Mouse (Mus musculus) lung, embryonic 14.5 days (tissue): ENCODE data around the gene Ttf2. TPM values are rescaled to one million over a fixed set of nuclear protein-coding genes. Genes with fewer than 3 reads are reported as not detected.

Experiments used
- ATAC-seq: fragments of 200-750 bp; cut with Nextera tagmentation; 2 replicates; pipeline ENCODE4 v1.8.0; 2017; ENCODE audit warnings: mild to moderate bottlenecking, moderate TSS enrichment, moderate library complexity; ENCODE audit not compliant: insufficient read depth
- DNase-seq: peaks from one replicate; pipeline ENCODE4 v3.0.0-alpha.2; 2015
- H3K27ac ChIP-seq: fragments of 300-500 bp; sonication (generic); 2 replicates; pipeline ENCODE4 v1.5.1; 2014; ENCODE audit warnings: low read depth, mild to moderate bottlenecking, moderate library complexity
- H3K27me3 ChIP-seq: fragments of 300-500 bp; sonication (generic); 2 replicates; pipeline ENCODE4 v1.6.1; 2014; ENCODE audit warnings: low read length, control low read depth; ENCODE audit not compliant: insufficient read depth
- H3K36me3 ChIP-seq: fragments of 300-500 bp; sonication (generic); 2 replicates; pipeline ENCODE4 v1.6.1; 2014; ENCODE audit warnings: control low read depth; ENCODE audit not compliant: insufficient read depth
- H3K4me1 ChIP-seq: fragments of 300-500 bp; sonication (generic); 2 replicates; pipeline ENCODE4 v1.6.1; 2014; ENCODE audit warnings: antibody characterized with exemption, control low read depth; ENCODE audit not compliant: insufficient read depth
- H3K4me2 ChIP-seq: fragments of 300-500 bp; sonication (generic); 2 replicates; pipeline ENCODE4 v1.6.1; 2014; ENCODE audit warnings: mild to moderate bottlenecking
- H3K4me3 ChIP-seq: fragments of 300-500 bp; sonication (generic); 2 replicates; pipeline ENCODE4 v1.5.1; 2014; ENCODE audit warnings: low read depth, low read length
- H3K9ac ChIP-seq: fragments of 300-500 bp; sonication (generic); 2 replicates; pipeline ENCODE4 v1.6.1; 2014
- H3K9me3 ChIP-seq: fragments of 300-500 bp; sonication (generic); 2 replicates; pipeline ENCODE4 v1.6.1; 2016; ENCODE audit warnings: low read depth, low read length, control low read depth
- CTCF ChIP-seq: IDR thresholded peaks from 2 replicates; pipeline ENCODE4 v1.5.1; 2016; ENCODE audit warnings: antibody characterized with exemption, low read depth
- WGBS: fragments of 180-500 bp; shearing (Covaris S2); extraction: QIAGEN DNeasy Blood & Tissue Kit; methylation state at CpG from one replicate; pipeline ENCODE4 v1.1.7; 2014; 5-methylcytosine and 5-hydroxymethylcytosine counted together
- polyA plus RNA-seq: library from polyadenylated mRNA; unstranded; fragments of >200 nt; fragmentation: Nextera tagmentation; extraction: Ambion mirVana; gene quantifications from 2 replicates; pipeline ENCODE4 v1.2.1, GENCODE M21; 2014

The Ttf2 gene
- polyA plus RNA-seq, 1 experiment from 2014 or later: 27.7 TPM

GRCm38 (mm10) chr3:100947286-100947685 is 22.2 kb downstream of the Ttf2 start:
- Histone ChIP-seq H3K4me1 (no peaks in the 10 kb centered on the region), H3K27me3 (no peaks in the 10 kb centered on the region), H3K36me3 (peaks cover 96% of the 10 kb centered on the region), H3K9ac (no peak overlapping the region), H3K9me3 (no peaks in the 10 kb centered on the region), H3K27ac (no peak overlapping the region), H3K4me3 (no peak overlapping the region), H3K4me2 (no peak overlapping the region)
- 91% methylated on average over 8 of the region's 8 CpGs for WGBS
- TF ChIP-seq CTCF: no peak
- ATAC-seq (no peak), DNase-seq (no peak)

- no peaks in the 10 kb centered on the region for H3K4me1 ChIP-seq
- peaks cover 81% of the 10 kb centered on the region for H3K36me3 ChIP-seq
- no peak overlapping the region for H3K9ac ChIP-seq
- no peaks in the 10 kb centered on the region for H3K27me3 ChIP-seq
- H3K4me2 ChIP-seq: no peak overlapping the region
- ATAC-seq: no peak
- H3K4me3 ChIP-seq: no peak overlapping the region
- H3K9me3 ChIP-seq: no peaks in the 10 kb centered on the region
- no peak overlapping the region for H3K27ac ChIP-seq
- no peak for DNase-seq
- WGBS: 85% methylated on average over 4 of the region's 4 CpGs
- TF ChIP-seq CTCF: no peak
These were observed 28.9 kb downstream of the Ttf2 start for GRCm38 (mm10) chr3:100940496-100941037.

GRCm38 (mm10) chr3:100938211-100938610 is 31.3 kb downstream of the Ttf2 start:
- Histone ChIP-seq H3K36me3 (peaks cover 69% of the 10 kb centered on the region), H3K4me1 (no peaks in the 10 kb centered on the region), H3K27me3 (no peaks in the 10 kb centered on the region), H3K27ac (no peak overlapping the region), H3K4me2 (no peak overlapping the region), H3K9me3 (no peaks in the 10 kb centered on the region), H3K4me3 (no peak overlapping the region), H3K9ac (no peak overlapping the region)
- DNase-seq (no peak), ATAC-seq (no peak)
- TF ChIP-seq CTCF: no peak
- 86% methylated on average over 4 of the region's 4 CpGs for WGBS

GRCm38 (mm10) chr3:100936201-100936600 is 33.3 kb downstream of the Ttf2 start:
- H3K4me2 ChIP-seq: no peak overlapping the region
- H3K4me1 ChIP-seq: no peaks in the 10 kb centered on the region
- no peak overlapping the region for H3K9ac ChIP-seq
- no peaks in the 10 kb centered on the region for H3K27me3 ChIP-seq
- no peak for ATAC-seq
- no peaks in the 10 kb centered on the region for H3K9me3 ChIP-seq
- H3K4me3 ChIP-seq: no peak overlapping the region
- no peak overlapping the region for H3K27ac ChIP-seq
- TF ChIP-seq CTCF: no peak
- WGBS: 94% methylated on average over 6 of the region's 6 CpGs
- H3K36me3 ChIP-seq: peaks cover 72% of the 10 kb centered on the region
- DNase-seq: no peak

- DNase-seq (no peak), ATAC-seq (no peak)
- Histone ChIP-seq H3K9ac (no peak overlapping the region), H3K36me3 (peaks cover 67% of the 10 kb centered on the region), H3K4me2 (no peak overlapping the region), H3K4me3 (no peak overlapping the region), H3K4me1 (no peaks in the 10 kb centered on the region), H3K27me3 (no peaks in the 10 kb centered on the region), H3K27ac (no peak overlapping the region), H3K9me3 (no peaks in the 10 kb centered on the region)
- no peak for TF ChIP-seq CTCF
- WGBS: 87% methylated on average over 6 of the region's 6 CpGs
These were observed 33.9 kb downstream of the Ttf2 start for GRCm38 (mm10) chr3:100935521-100935920.

GRCm38 (mm10) chr3:100932077-100932944 is 37.2 kb downstream of the Ttf2 start:
- no peak for ATAC-seq
- peaks cover 46% of the 10 kb centered on the region for H3K36me3 ChIP-seq
- 72% methylated on average over 11 of the region's 11 CpGs for WGBS

GRCm38 (mm10) chr3:100931332-100932076 is 38.0 kb downstream of the Ttf2 start:
- 91% methylated on average over 23 of the region's 23 CpGs for WGBS
- peaks cover 49% of the 10 kb centered on the region for H3K36me3 ChIP-seq

More at GRCm38 (mm10) chr3:100932077-100932944, 37.2 kb downstream of the Ttf2 start:
- Histone ChIP-seq H3K27me3 (no peaks in the 10 kb centered on the region), H3K9ac (no peak overlapping the region), H3K4me3 (no peak overlapping the region), H3K4me2 (no peak overlapping the region), H3K9me3 (no peaks in the 10 kb centered on the region), H3K27ac (no peak overlapping the region), H3K4me1 (no peaks in the 10 kb centered on the region)
- peak; percentile 40 for TF ChIP-seq CTCF
- peak; percentile 36 for DNase-seq

More at GRCm38 (mm10) chr3:100931332-100932076, 38.0 kb downstream of the Ttf2 start:
- DNase-seq (no peak), ATAC-seq (no peak)
- Histone ChIP-seq H3K4me1 (no peaks in the 10 kb centered on the region), H3K9ac (no peak overlapping the region), H3K27ac (no peak overlapping the region), H3K27me3 (no peaks in the 10 kb centered on the region), H3K4me3 (no peak overlapping the region), H3K4me2 (no peak overlapping the region), H3K9me3 (no peaks in the 10 kb centered on the region)
- no peak for TF ChIP-seq CTCF
